Mouse (Mus musculus) lung, postnatal 36 days (tissue): ENCODE data around the gene Srpk2.
A peak's percentile ranks its signal among the peaks of the same experiment; 100 is the strongest.
"Not testable (repeated sequence)": the region's sequence is repeated elsewhere in the genome, so short reads cannot be mapped to it uniquely, and the experiment has no call there.

Source experiments
- DNase-seq: peaks from one replicate; pipeline ENCODE4 v3.0.0; 2022; ENCODE audit warnings: mixed read lengths

Srpk2 gene

DNA sequence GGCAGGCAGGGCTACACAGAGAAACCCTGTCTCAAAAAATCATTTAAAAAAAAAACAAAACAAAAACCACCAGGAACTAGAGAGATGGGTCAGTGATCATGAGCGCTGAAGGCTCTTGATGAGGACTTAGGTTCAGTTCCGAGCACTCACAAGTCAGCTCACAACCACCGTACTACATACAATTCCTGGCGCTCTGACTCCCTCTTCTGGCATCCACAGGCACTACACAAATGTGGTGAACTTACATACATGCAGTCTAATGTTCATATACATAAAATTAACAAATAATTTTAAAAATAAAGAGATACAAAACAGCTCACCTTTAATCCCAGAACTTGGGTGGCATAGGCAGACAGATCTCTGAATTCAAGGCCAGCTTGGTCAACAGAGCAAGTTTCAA, 13.5 kb downstream of the Srpk2 start:
- peak; percentile 10 for DNase-seq

- peak; percentile 63 for DNase-seq
Observed at GRCm38 (mm10) chr5:23665906-23666305, 18.5 kb downstream of the Srpk2 start.

- no peak for DNase-seq
Observed at GRCm38 (mm10) chr5:23661191-23661590, 23.2 kb downstream of the Srpk2 start.

GRCm38 (mm10) chr5:23658017-23658416, 26.4 kb downstream of the Srpk2 start:
- DNase-seq, result no peak

GRCm38 (mm10) chr5:23656590-23656989, 27.8 kb downstream of the Srpk2 start:
- no peak for DNase-seq

DNA sequence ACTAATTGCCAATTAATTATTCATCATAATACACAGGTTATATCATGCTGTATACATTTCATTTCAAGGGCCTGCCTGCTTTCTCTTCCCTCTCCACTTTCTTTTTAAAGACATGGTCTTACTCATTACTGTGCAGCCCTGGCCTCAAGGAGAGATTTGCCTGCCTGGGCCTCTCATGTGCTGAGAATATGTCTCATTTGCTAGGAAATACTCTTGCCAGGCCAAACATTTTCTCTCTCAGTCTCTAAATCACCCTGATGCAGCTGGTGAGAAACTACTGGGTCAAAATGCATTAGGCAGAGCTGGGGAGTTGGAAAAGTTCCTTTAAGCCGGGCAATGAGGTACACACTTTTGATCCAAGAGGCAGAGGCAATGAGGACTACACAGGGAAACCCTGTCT, 29.4 kb downstream of the Srpk2 start:
- DNase-seq, result peak; percentile 54

DNA sequence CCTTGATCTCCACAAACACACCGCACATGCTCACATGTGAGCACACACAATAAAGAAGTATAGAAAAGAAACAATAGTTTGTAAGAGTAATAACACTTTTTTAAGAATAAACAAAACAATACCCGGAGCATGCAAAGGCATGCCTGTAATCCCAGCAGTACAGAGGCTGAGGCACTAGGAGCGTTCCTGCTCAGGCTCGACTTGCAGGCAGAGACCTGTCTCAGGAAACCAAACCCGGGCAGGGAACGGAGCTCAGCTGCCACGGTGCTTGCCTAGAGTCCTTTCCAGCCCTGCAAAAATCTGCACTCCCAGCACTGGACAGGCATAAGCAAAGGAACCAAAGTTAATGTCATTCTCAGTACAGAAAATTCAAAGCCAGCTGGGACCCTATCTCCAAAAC, 32.1 kb downstream of the Srpk2 start:
- DNase-seq, result no peak

- DNase-seq, result no peak
Observed at GRCm38 (mm10) chr5:23651786-23652185, 32.6 kb downstream of the Srpk2 start.

DNA sequence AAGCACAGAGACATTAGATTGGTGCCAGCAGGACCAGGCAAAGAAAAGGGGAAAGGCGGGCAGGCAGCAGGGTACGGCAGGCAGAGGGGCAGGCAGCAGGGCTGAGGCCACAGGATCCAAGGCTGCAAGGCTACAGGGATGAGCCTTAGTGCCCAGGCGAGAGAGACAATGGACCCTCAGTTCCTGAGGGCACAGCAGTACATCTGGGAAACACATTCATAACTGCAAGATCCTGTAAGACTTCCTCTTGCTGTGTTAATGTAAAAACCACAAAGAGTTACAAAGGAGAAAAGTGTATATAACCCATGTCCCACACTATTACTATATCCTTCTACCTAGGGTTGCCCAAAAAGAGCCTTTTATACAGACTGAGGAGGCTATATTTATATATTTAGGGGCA, 33.9 kb downstream of the Srpk2 start:
- DNase-seq, result no peak

GRCm38 (mm10) chr5:23649246-23649645, 35.2 kb downstream of the Srpk2 start:
- no peak for DNase-seq

GRCm38 (mm10) chr5:23645671-23646070, 38.7 kb downstream of the Srpk2 start:
- no peak for DNase-seq

DNA sequence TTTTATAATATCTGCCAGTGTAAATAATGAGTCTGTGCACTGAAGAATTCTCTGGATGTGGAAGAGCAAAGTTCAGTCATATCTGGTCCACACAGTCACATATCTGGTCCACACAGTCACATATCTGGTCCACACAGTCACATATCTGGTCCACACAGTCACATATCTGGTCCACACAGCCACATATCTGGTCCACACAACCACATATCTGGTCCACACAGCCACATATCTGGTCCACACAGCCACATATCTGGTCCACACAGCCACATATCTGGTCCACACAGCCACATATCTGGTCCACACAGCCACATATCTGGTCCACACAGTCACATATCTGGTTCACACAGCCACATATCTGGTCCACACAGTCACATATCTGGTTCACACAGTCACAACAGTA, 45.2 kb downstream of the Srpk2 start:
- not testable (repeated sequence) for DNase-seq

DNA sequence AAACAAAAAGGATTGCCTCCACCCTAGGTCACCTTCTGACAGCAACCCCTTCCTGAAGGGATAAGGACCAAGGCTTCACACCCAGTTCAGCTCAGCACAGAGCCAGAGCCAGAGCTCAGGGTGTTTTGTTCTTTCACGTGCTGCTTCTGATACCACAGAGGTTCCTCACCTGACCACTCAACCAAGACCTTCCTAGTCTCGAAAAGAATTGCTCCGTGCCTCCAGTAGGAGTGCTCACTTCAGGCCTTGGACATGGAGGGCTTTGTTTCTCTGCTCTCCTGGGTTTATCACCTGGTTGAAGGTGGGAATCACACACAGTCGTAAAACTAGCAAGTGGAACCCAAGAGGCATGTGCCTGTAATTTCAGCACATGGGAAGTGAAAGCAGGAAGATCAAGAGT, 46.4 kb downstream of the Srpk2 start:
- DNase-seq, result no peak

DNA sequence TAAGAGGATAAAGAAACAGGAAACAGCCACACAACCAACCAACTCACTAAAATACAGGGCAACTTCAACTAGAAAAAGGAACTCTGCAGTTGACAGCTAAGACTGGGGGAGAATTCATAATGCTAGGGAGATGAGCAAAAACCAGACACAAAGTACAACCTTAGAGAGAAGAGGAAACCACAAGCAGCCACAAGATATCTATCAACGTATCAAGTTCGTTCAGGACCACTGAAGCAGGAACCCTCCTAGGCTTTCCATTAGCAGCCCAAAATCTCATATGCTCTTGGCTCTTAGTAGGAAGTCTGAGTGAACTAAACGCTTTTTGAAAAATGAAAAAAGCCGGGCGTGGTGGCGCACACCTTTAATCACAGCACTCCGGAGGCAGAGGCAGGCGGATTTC, 47.1 kb downstream of the Srpk2 start:
- no peak for DNase-seq

DNA sequence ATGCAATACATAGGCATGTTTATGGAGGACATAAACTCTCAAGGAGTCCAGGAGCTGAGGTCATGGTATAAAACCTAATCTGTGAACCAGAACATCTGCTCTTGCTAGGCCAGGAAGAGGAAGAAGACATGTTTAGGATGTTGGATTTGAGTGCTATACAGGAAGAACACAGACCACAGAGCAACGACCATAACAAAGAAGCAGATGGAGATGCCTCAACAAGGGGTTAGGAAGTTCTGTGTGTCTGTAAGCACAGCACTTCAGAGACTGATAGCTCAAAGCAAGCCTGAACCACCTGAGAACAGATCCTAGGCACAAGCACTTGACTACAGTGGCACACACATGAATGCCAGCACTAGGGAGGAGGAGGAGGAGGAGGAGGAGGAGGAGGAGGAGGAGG, 52.9 kb downstream of the Srpk2 start:
- DNase-seq, result no peak

GRCm38 (mm10) chr5:23627221-23627620, 57.2 kb downstream of the Srpk2 start:
- peak; percentile 17 for DNase-seq

DNA sequence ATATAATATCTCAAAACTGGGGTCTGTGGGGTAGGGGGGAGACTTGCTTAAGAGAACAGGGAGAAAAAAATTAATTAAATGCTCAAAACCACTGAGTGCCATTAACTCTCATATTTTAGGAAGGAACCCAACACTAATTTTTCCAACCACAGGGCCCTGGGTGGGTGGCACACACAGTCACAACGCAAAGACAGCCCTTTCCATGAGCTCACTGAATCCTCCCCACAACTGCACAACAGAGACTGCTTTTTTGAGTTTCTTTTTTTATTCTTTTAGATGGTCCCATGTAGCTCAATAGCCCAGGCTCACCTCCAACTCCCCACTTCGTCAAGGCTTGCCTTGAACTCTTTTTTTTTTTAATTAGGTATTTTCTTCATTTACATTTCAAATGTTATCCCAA, 58.2 kb downstream of the Srpk2 start:
- no peak for DNase-seq

GRCm38 (mm10) chr5:23620621-23621020, 63.8 kb downstream of the Srpk2 start:
- no peak for DNase-seq

- DNase-seq, result no peak
Observed at GRCm38 (mm10) chr5:23618656-23619055, 65.8 kb downstream of the Srpk2 start.

DNA sequence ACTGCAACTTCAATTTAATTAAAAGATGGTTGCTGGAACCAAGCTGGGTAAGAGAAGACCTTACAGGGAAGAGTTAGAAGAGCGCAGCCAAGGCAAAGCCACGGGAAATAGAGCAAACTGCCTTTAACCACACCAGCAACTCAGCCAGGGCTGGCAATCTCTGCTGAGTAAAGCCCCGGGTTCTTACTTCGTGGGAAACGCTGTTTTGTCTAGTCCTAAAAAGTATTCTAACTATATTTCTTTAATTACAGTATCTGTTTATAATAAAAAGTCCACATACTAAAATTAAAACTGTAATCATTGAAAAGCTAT, 67.4 kb downstream of the Srpk2 start:
- no peak for DNase-seq

- DNase-seq, result peak; percentile 81
Observed at GRCm38 (mm10) chr5:23616270-23617103, 67.9 kb downstream of the Srpk2 start.

DNA sequence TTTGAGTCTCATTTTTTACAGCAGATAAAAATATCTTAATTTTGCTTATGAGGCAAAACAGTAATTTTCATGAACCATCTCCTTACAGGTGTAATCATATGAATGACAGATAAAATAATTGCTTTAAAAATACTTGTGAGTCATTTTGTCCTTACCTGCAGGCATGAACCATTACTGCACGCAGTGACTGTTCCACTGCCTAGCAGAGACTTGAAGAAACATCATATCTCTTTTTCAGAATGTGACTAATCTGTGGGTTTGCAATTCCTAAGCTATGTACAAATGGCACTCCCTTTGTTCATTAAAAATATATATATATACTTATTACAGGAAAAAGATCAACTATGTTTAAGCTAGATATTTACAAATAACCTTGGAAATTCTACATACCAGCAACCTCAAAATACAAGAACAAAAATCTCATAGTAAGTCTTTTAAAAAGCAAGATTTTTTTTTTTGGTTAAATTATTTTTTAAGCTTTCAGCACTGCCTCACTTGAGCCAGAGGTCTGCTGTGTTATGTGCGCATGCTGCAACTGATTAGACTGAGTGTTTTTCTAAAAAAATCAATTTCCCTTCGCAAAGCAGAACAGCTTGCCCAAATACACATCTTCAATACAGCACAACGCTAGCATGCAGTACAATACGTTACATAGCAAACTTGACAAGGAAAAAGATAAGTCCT, 68.7 kb downstream of the Srpk2 start:
- DNase-seq, result no peak

GRCm38 (mm10) chr5:23612856-23613255, 71.6 kb downstream of the Srpk2 start:
- peak; percentile 42 for DNase-seq

GRCm38 (mm10) chr5:23604036-23604705, 80.2 kb downstream of the Srpk2 start:
- DNase-seq, result peak; percentile 44
